Mouse (Mus musculus): ENCODE results near the gene Tdp2. TPM values are rescaled to one million over a fixed set of nuclear protein-coding genes. Genes with fewer than 3 reads are reported as not detected.

Gene Tdp2
- polyA plus RNA-seq, 1 experiment from 2014 or later = 49.4 TPM

- Histone ChIP-seq H3K4me3 (replicated peaks) (no peak overlapping the region), H3K27ac (replicated peaks) (no peak overlapping the region), H3K27me3 (no peaks in the 10 kb centered on the region), H3K4me2 (replicated peaks) (no peak overlapping the region), H3K4me1 (no peaks in the 10 kb centered on the region), H3K9me3 (replicated peaks) (no peaks in the 10 kb centered on the region), H3K36me3 (no peaks in the 10 kb centered on the region), H3K9ac (no peak overlapping the region)
- ATAC-seq (ENCODE audit: insufficient number of reproducible peaks, low FRiP score, low TSS enrichment, low read depth) = no peak
These were observed 27.6 kb downstream of the Tdp2 start for GRCm38 (mm10) chr13:24859115-24859514.

- no peak overlapping the region for H3K4me2 ChIP-seq (replicated peaks)
- no peaks in the 10 kb centered on the region for H3K27me3 ChIP-seq
- H3K9me3 ChIP-seq (replicated peaks) = no peaks in the 10 kb centered on the region
- H3K4me3 ChIP-seq (replicated peaks) = no peak overlapping the region
- H3K4me1 ChIP-seq = no peaks in the 10 kb centered on the region
- 75% methylated on average over 12 of the region's 12 CpGs for WGBS
- no peak overlapping the region for H3K9ac ChIP-seq
- no peak for ATAC-seq (ENCODE audit: insufficient number of reproducible peaks, low FRiP score, low TSS enrichment, low read depth)
- H3K36me3 ChIP-seq = no peaks in the 10 kb centered on the region
- H3K27ac ChIP-seq (replicated peaks) = no peak overlapping the region
These were observed 29.6 kb downstream of the Tdp2 start for GRCm38 (mm10) chr13:24861084-24861483.

- Histone ChIP-seq H3K27ac (replicated peaks) (no peak overlapping the region), H3K9ac (no peak overlapping the region), H3K36me3 (no peaks in the 10 kb centered on the region), H3K4me2 (replicated peaks) (no peak overlapping the region), H3K4me3 (replicated peaks) (no peak overlapping the region), H3K27me3 (no peaks in the 10 kb centered on the region), H3K9me3 (replicated peaks) (no peaks in the 10 kb centered on the region), H3K4me1 (no peaks in the 10 kb centered on the region)
- 69% methylated on average over 7 of the region's 7 CpGs for WGBS
- ATAC-seq (ENCODE audit: insufficient number of reproducible peaks, low FRiP score, low TSS enrichment, low read depth) = no peak
These were observed 30.5 kb downstream of the Tdp2 start for GRCm38 (mm10) chr13:24862021-24862420.

GRCm38 (mm10) chr13:24862520-24862919 lies 31.0 kb downstream of the Tdp2 start:
- H3K36me3 ChIP-seq = no peaks in the 10 kb centered on the region
- H3K9ac ChIP-seq = no peak overlapping the region
- no peak overlapping the region for H3K27ac ChIP-seq (replicated peaks)
- H3K4me2 ChIP-seq (replicated peaks) = no peak overlapping the region
- no peak for ATAC-seq (ENCODE audit: insufficient number of reproducible peaks, low FRiP score, low TSS enrichment, low read depth)
- no peak overlapping the region for H3K4me3 ChIP-seq (replicated peaks)
- H3K9me3 ChIP-seq (replicated peaks) = no peaks in the 10 kb centered on the region
- 63% methylated on average over 7 of the region's 7 CpGs for WGBS
- H3K4me1 ChIP-seq = no peaks in the 10 kb centered on the region
- H3K27me3 ChIP-seq = no peaks in the 10 kb centered on the region

GRCm38 (mm10) chr13:24866430-24867402 lies 35.2 kb downstream of the Tdp2 start:
- no peak overlapping the region for H3K9ac ChIP-seq
- no peak for ATAC-seq (ENCODE audit: insufficient number of reproducible peaks, low FRiP score, low TSS enrichment, low read depth)
- WGBS = 64% methylated on average over 9 of the region's 9 CpGs

GRCm38 (mm10) chr13:24867789-24868188 lies 36.3 kb downstream of the Tdp2 start:
- no peaks in the 10 kb centered on the region for H3K27me3 ChIP-seq
- H3K4me1 ChIP-seq = no peaks in the 10 kb centered on the region
- ATAC-seq (ENCODE audit: insufficient number of reproducible peaks, low FRiP score, low TSS enrichment, low read depth) = no peak
- no peaks in the 10 kb centered on the region for H3K9me3 ChIP-seq (replicated peaks)
- no peak overlapping the region for H3K9ac ChIP-seq
- no peak overlapping the region for H3K4me2 ChIP-seq (replicated peaks)
- H3K27ac ChIP-seq (replicated peaks) = no peak overlapping the region
- no peak overlapping the region for H3K4me3 ChIP-seq (replicated peaks)
- 86% methylated on average over 10 of the region's 10 CpGs for WGBS
- H3K36me3 ChIP-seq = no peaks in the 10 kb centered on the region

More at GRCm38 (mm10) chr13:24866430-24867402, 35.2 kb downstream of the Tdp2 start:
- Histone ChIP-seq H3K36me3 (no peaks in the 10 kb centered on the region), H3K4me1 (no peaks in the 10 kb centered on the region), H3K4me3 (replicated peaks) (no peak overlapping the region), H3K4me2 (replicated peaks) (no peak overlapping the region), H3K27ac (replicated peaks) (no peak overlapping the region), H3K27me3 (no peaks in the 10 kb centered on the region), H3K9me3 (replicated peaks) (no peaks in the 10 kb centered on the region)

- no peak overlapping the region for H3K4me2 ChIP-seq (replicated peaks)
- no peaks in the 10 kb centered on the region for H3K36me3 ChIP-seq
- no peaks in the 10 kb centered on the region for H3K4me1 ChIP-seq
- H3K9me3 ChIP-seq (replicated peaks) = no peaks in the 10 kb centered on the region
- no peak overlapping the region for H3K27ac ChIP-seq (replicated peaks)
- H3K27me3 ChIP-seq = no peaks in the 10 kb centered on the region
- H3K9ac ChIP-seq = no peak overlapping the region
- H3K4me3 ChIP-seq (replicated peaks) = no peak overlapping the region
- 83% methylated on average over 7 of the region's 7 CpGs for WGBS
- no peak for ATAC-seq (ENCODE audit: insufficient number of reproducible peaks, low FRiP score, low TSS enrichment, low read depth)
These were observed 36.8 kb downstream of the Tdp2 start for GRCm38 (mm10) chr13:24868233-24868632.

GRCm38 (mm10) chr13:24879359-24880040 lies 48.0 kb downstream of the Tdp2 start:
- WGBS = 90% methylated on average over 15 of the region's 15 CpGs
- ATAC-seq (ENCODE audit: insufficient number of reproducible peaks, low FRiP score, low TSS enrichment, low read depth) = no peak
- H3K36me3 ChIP-seq = no peaks in the 10 kb centered on the region

GRCm38 (mm10) chr13:24880208-24880607 lies 48.7 kb downstream of the Tdp2 start:
- Histone ChIP-seq H3K4me1 (no peaks in the 10 kb centered on the region), H3K9me3 (replicated peaks) (no peaks in the 10 kb centered on the region), H3K4me3 (replicated peaks) (no peak overlapping the region), H3K36me3 (no peaks in the 10 kb centered on the region), H3K4me2 (replicated peaks) (no peak overlapping the region), H3K27ac (replicated peaks) (no peak overlapping the region), H3K27me3 (no peaks in the 10 kb centered on the region), H3K9ac (no peak overlapping the region)
- ATAC-seq (ENCODE audit: insufficient number of reproducible peaks, low FRiP score, low TSS enrichment, low read depth) = no peak
- WGBS = 85% methylated on average over 6 of the region's 6 CpGs

More at GRCm38 (mm10) chr13:24879359-24880040, 48.0 kb downstream of the Tdp2 start:
- H3K9me3 ChIP-seq (replicated peaks) = no peaks in the 10 kb centered on the region
- no peaks in the 10 kb centered on the region for H3K4me1 ChIP-seq
- H3K27me3 ChIP-seq = no peaks in the 10 kb centered on the region
- H3K4me2 ChIP-seq (replicated peaks) = no peak overlapping the region
- no peak overlapping the region for H3K4me3 ChIP-seq (replicated peaks)
- H3K9ac ChIP-seq = no peak overlapping the region
- H3K27ac ChIP-seq (replicated peaks) = no peak overlapping the region

GRCm38 (mm10) chr13:24880704-24881103 lies 49.2 kb downstream of the Tdp2 start:
- ATAC-seq (ENCODE audit: insufficient number of reproducible peaks, low FRiP score, low TSS enrichment, low read depth) = no peak
- WGBS = 88% methylated on average over 5 of the region's 5 CpGs
- H3K4me1 ChIP-seq = no peaks in the 10 kb centered on the region

GRCm38 (mm10) chr13:24882411-24882810 lies 50.9 kb downstream of the Tdp2 start:
- WGBS = 94% methylated on average over 6 of the region's 6 CpGs
- H3K27me3 ChIP-seq = no peaks in the 10 kb centered on the region

More at GRCm38 (mm10) chr13:24880704-24881103, 49.2 kb downstream of the Tdp2 start:
- Histone ChIP-seq H3K27ac (replicated peaks) (no peak overlapping the region), H3K9me3 (replicated peaks) (no peaks in the 10 kb centered on the region), H3K27me3 (no peaks in the 10 kb centered on the region), H3K9ac (no peak overlapping the region), H3K36me3 (no peaks in the 10 kb centered on the region), H3K4me3 (replicated peaks) (no peak overlapping the region), H3K4me2 (replicated peaks) (no peak overlapping the region)

More at GRCm38 (mm10) chr13:24882411-24882810, 50.9 kb downstream of the Tdp2 start:
- Histone ChIP-seq H3K4me2 (replicated peaks) (no peak overlapping the region), H3K9me3 (replicated peaks) (no peaks in the 10 kb centered on the region), H3K27ac (replicated peaks) (no peak overlapping the region), H3K4me3 (replicated peaks) (no peak overlapping the region), H3K4me1 (no peaks in the 10 kb centered on the region), H3K36me3 (no peaks in the 10 kb centered on the region), H3K9ac (no peak overlapping the region)
- ATAC-seq (ENCODE audit: insufficient number of reproducible peaks, low FRiP score, low TSS enrichment, low read depth) = no peak

All from embryonic facial prominence, embryonic 15.5 days (tissue).